Mouse (Mus musculus): Measurements from ENCODE around the gene Cyp4f17. TPM values are rescaled to one million over a fixed set of nuclear protein-coding genes. Genes with fewer than 3 reads are reported as not detected.
"Not testable (repeated sequence)": the region's sequence is repeated elsewhere in the genome, so short reads cannot be mapped to it uniquely, and the experiment has no call there.

Gene Cyp4f17
- polyA plus RNA-seq, 1 experiment from 2014 or later, result 0.30 TPM

GRCm38 (mm10) chr17:32527748-32528147, 21.9 kb downstream of the Cyp4f17 start:
- in situ Hi-C loops (cut with MboI; ENCODE audit: low pct_unique_long_range_greater_than_20kb), result loop anchor here (5.0 kb wide), 1 partner anchor 155 kb away; no protein-coding TSS in a partner anchor
- peaks cover 16% of the 10 kb centered on the region for H3K27me3 ChIP-seq
- ChIA-PET CTCF (interaction anchor here (1.0 kb wide), 1 partner anchor 8 kb away, joined by 3 read pairs; no protein-coding TSS in a partner anchor), POLR2A (no interaction called here)
- no peak for ATAC-seq
- DNase-seq (ENCODE audit: low read depth, low spot score), result no peak
- no peak for TF ChIP-seq CTCF (IDR thresholded peaks at IDR 0.05)

- TF ChIP-seq CTCF (IDR thresholded peaks at IDR 0.05), result peak; percentile 81
- ChIA-PET POLR2A (interaction anchor here (0.6 kb wide), 1 partner anchor 110 kb away, joined by 3 read pairs; no protein-coding TSS in a partner anchor), CTCF (interaction anchor here (0.8 to 1.1 kb wide), 4 partner anchors 9 to 177 kb away, joined by 3 read pairs; no protein-coding TSS in a partner anchor)
- ATAC-seq (peak; percentile 91), DNase-seq (ENCODE audit: low read depth, low spot score) (peak; percentile 13)
- peaks cover 11% of the 10 kb centered on the region for H3K27me3 ChIP-seq
- in situ Hi-C loops (cut with MboI; ENCODE audit: low pct_unique_long_range_greater_than_20kb), result loop anchor here (5.0 kb wide), 1 partner anchor 154 kb away; no protein-coding TSS in a partner anchor
These were observed 22.8 kb downstream of the Cyp4f17 start for GRCm38 (mm10) chr17:32528408-32529337.

- H3K27me3 ChIP-seq; ATAC-seq; DNase-seq (ENCODE audit: low read depth, low spot score); in situ Hi-C loops (cut with MboI; ENCODE audit: low pct_unique_long_range_greater_than_20kb); CTCF ChIA-PET; POLR2A ChIA-PET: not testable (repeated sequence)
These were observed 26.5 kb downstream of the Cyp4f17 start for GRCm38 (mm10) chr17:32532356-32532755.

GRCm38 (mm10) chr17:32534068-32534467, 28.2 kb downstream of the Cyp4f17 start:
- POLR2A ChIA-PET, result interaction anchor here (0.7 kb wide), 1 partner anchor 251 kb away, joined by 7 read pairs; no protein-coding TSS in a partner anchor
- CTCF ChIA-PET, result interaction anchor here (0.7 to 0.9 kb wide), 2 partner anchors 15 to 825 kb away, joined by 3 to 4 read pairs; no protein-coding TSS in a partner anchor
- ATAC-seq (no peak), DNase-seq (ENCODE audit: low read depth, low spot score) (no peak)
- H3K27me3 ChIP-seq, result no peaks in the 10 kb centered on the region
- in situ Hi-C loops (cut with MboI; ENCODE audit: low pct_unique_long_range_greater_than_20kb), result no loop called here
- TF ChIP-seq CTCF (IDR thresholded peaks at IDR 0.05), result no peak

- CTCF ChIA-PET, POLR2A ChIA-PET, H3K27me3 ChIP-seq: not testable (repeated sequence)
- ATAC-seq (peak; percentile 94), DNase-seq (ENCODE audit: low read depth, low spot score) (peak; percentile 12)
- in situ Hi-C loops (cut with MboI; ENCODE audit: low pct_unique_long_range_greater_than_20kb), result loop anchor here (5.0 kb wide), 1 partner anchor 86 kb away; the partner anchor contains the start of gene Cyp4f37
These were observed 30.4 kb downstream of the Cyp4f17 start, which contains the start of gene Cyp4f16 for GRCm38 (mm10) chr17:32536051-32536866. Cyp4f16 (plus strand) TSS chr17:32536558.

- in situ Hi-C loops (cut with MboI; ENCODE audit: low pct_unique_long_range_greater_than_20kb), result loop anchor here (5.0 kb wide), 1 partner anchor 85 kb away; the partner anchor contains the start of gene Cyp4f37
- no peak for DNase-seq (ENCODE audit: low read depth, low spot score)
- H3K27me3 ChIP-seq, result no peaks in the 10 kb centered on the region
- ChIA-PET CTCF (no interaction called here), POLR2A (no interaction called here)
- ATAC-seq, result peak; percentile 18
- no peak for TF ChIP-seq CTCF (IDR thresholded peaks at IDR 0.05)
These were observed 31.0 kb downstream of the Cyp4f17 start for GRCm38 (mm10) chr17:32536867-32537250.

GRCm38 (mm10) chr17:32544792-32545191, 38.9 kb downstream of the Cyp4f17 start:
- POLR2A ChIA-PET; in situ Hi-C loops (cut with MboI; ENCODE audit: low pct_unique_long_range_greater_than_20kb); CTCF ChIA-PET: not testable (repeated sequence)

GRCm38 (mm10) chr17:32550377-32550776, 44.5 kb downstream of the Cyp4f17 start:
- in situ Hi-C loops (cut with MboI; ENCODE audit: low pct_unique_long_range_greater_than_20kb); POLR2A ChIA-PET; H3K27me3 ChIP-seq; ATAC-seq; DNase-seq (ENCODE audit: low read depth, low spot score): not testable (repeated sequence)
- CTCF ChIA-PET, result interaction anchor here (0.6 to 1.1 kb wide), 3 partner anchors 14 to 157 kb away, joined by 3 to 4 read pairs (median 3); no protein-coding TSS in a partner anchor

More at GRCm38 (mm10) chr17:32544792-32545191, 38.9 kb downstream of the Cyp4f17 start:
- H3K27me3 ChIP-seq; DNase-seq (ENCODE audit: low read depth, low spot score); ATAC-seq: not testable (repeated sequence)

GRCm38 (mm10) chr17:32550900-32551770, 45.3 kb downstream of the Cyp4f17 start:
- CTCF ChIA-PET, result interaction anchor here (0.6 kb wide), 1 partner anchor 156 kb away, joined by 4 read pairs; no protein-coding TSS in a partner anchor
- H3K27me3 ChIP-seq, result no peaks in the 10 kb centered on the region
- peak; percentile 35 for ATAC-seq
- POLR2A ChIA-PET, result no interaction called here
- no peak for DNase-seq (ENCODE audit: low read depth, low spot score)
- in situ Hi-C loops (cut with MboI; ENCODE audit: low pct_unique_long_range_greater_than_20kb), result no loop called here
- TF ChIP-seq CTCF (IDR thresholded peaks at IDR 0.05), result no peak

GRCm38 (mm10) chr17:32553016-32553415, 47.2 kb downstream of the Cyp4f17 start:
- CTCF ChIA-PET; in situ Hi-C loops (cut with MboI; ENCODE audit: low pct_unique_long_range_greater_than_20kb); DNase-seq (ENCODE audit: low read depth, low spot score); ATAC-seq; H3K27me3 ChIP-seq; POLR2A ChIA-PET: not testable (repeated sequence)

GRCm38 (mm10) chr17:32554368-32554767, 48.5 kb downstream of the Cyp4f17 start:
- ATAC-seq; H3K27me3 ChIP-seq; DNase-seq (ENCODE audit: low read depth, low spot score); in situ Hi-C loops (cut with MboI; ENCODE audit: low pct_unique_long_range_greater_than_20kb); CTCF ChIA-PET; POLR2A ChIA-PET: not testable (repeated sequence)

- ATAC-seq; H3K27me3 ChIP-seq; in situ Hi-C loops (cut with MboI; ENCODE audit: low pct_unique_long_range_greater_than_20kb); CTCF ChIA-PET; POLR2A ChIA-PET; DNase-seq (ENCODE audit: low read depth, low spot score): not testable (repeated sequence)
These were observed 57.5 kb downstream of the Cyp4f17 start for GRCm38 (mm10) chr17:32563301-32563700.

- DNase-seq (ENCODE audit: low read depth, low spot score); CTCF ChIA-PET; in situ Hi-C loops (cut with MboI; ENCODE audit: low pct_unique_long_range_greater_than_20kb); ATAC-seq; POLR2A ChIA-PET: not testable (repeated sequence)
- peaks cover 19% of the 10 kb centered on the region for H3K27me3 ChIP-seq
These were observed 67.4 kb downstream of the Cyp4f17 start for GRCm38 (mm10) chr17:32573286-32573685.
